Mouse (Mus musculus) right cerebral cortex, postnatal 4 days (tissue): ENCODE data around the gene Cetn3.

ENCODE experiments used
- DNase-seq: peaks from one replicate; pipeline ENCODE4 v3.0.0-alpha.2; 2022

The Cetn3 gene

GRCm38 (mm10) chr13:81824576-81825330 lies 41.9 kb downstream of the Cetn3 start:
- DNase-seq = no peak

- peak; percentile 13 for DNase-seq
Measured at GRCm38 (mm10) chr13:81828486-81828885, 45.6 kb downstream of the Cetn3 start.

- DNase-seq = no peak
Measured at GRCm38 (mm10) chr13:81831838-81832237, 49.0 kb downstream of the Cetn3 start.

- DNase-seq = no peak
Measured at GRCm38 (mm10) chr13:81836386-81837177, 53.7 kb downstream of the Cetn3 start.

GRCm38 (mm10) chr13:81838016-81838415 lies 55.1 kb downstream of the Cetn3 start:
- DNase-seq = no peak

GRCm38 (mm10) chr13:81838948-81839347 lies 56.1 kb downstream of the Cetn3 start:
- no peak for DNase-seq

- DNase-seq = no peak
Measured at GRCm38 (mm10) chr13:81840246-81840645, 57.4 kb downstream of the Cetn3 start.

- DNase-seq = no peak
Measured at GRCm38 (mm10) chr13:81840646-81841045, 57.8 kb downstream of the Cetn3 start.

GRCm38 (mm10) chr13:81842278-81842677 lies 59.4 kb downstream of the Cetn3 start:
- no peak for DNase-seq
